Mouse (Mus musculus): Measurements from ENCODE around the gene 4921530L21Rik.

4921530L21Rik gene

DNA sequence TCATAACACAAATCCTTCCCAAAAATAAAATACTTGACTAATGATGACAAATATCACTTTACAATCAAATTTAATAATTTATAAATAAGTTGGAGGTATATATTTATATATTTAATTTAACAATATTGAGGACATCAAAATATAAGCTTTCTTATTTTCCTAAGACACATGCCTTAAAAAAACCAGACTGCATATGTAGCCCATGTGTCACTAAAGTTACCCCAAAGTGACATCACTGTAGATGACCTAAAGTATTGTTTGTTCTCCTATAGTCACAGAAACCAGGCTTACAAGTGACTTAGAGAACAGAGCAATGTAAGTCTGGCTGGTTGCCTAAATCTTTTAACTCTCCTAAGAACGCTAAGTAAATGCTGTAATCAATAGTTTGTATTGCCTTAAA lies at the start of gene 4921530L21Rik:
Gene 4921530L21Rik (plus strand): TSS at position 301 of the 400 bp plus-strand sequence.
- DNase-seq (ENCODE audit: low read depth, low spot score), result no peak

DNA sequence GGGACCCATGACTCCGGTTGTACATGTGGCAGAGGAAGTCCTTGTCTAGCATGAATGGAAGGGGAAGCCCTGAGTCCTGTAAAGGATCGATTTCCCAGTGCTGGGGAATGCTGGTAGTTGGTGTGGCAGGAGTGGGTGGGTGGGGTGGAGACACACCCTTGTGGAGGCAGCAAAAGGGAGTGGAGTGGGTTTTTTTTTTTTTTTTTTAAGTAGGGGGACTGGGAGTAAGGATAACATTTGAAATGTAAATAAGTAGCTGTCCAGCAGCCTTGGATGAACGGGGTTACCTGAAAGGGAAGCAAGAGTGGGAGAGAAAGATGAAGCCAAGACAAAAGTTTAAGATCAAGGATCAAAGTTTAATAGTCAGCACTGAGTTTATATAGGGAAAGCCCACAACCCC lies 47.2 kb upstream of the 4921530L21Rik start:
- no peak for DNase-seq (ENCODE audit: low read depth, low spot score)

DNA sequence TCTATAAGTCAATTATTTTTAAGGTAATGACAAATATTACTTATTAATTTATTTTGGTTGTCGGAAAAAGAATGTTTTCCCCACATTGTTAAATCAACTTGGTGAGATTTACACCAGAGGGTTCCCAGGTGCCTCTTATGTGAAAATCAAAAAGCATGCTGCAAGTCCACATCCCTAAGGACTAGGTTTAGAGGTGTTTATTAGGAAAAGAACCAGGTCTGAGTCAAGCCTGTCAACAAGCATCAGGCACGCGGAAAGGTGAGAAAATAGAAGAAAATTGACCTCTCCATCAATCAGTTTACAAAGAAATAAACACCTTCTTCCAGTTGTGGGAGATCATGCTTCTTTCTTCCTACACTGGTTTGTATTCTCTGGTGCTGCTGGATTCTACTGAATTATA lies 18.1 kb upstream of the 4921530L21Rik start:
- no peak for DNase-seq (ENCODE audit: low read depth, low spot score)

DNA sequence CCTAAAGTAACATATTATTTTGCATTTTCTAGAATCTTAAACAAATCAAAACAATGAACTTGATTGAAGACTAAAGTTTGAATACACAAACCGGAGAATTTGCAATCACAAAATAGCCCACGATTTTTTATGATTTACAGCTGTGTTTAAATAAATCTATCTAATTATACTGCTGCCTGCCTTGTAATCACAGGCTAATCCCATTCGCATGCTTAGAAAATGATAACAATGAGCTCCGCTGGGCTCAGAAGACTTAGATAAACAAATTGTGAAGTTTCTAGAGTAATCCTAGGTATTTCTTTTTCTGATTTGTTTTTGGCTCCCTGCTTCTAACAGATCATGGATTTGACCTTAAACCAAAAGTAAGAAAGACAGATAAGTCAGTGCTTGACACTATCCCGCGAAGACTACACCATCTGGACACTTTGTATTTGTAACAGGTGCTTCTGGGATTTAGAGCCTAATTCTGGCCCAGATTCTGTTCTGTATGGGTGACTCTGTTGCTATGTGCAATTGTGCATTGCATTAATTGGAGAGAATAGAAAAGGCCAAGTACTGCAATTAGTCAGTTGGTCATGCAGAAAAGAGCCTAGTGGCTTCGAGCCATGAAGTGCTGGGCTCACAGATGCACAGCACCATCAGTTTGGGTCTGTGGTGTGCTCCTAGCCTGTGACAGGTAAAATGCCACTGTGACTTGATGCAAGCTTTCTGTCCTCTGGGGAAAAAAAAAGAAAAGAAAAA lies 15.2 kb upstream of the 4921530L21Rik start:
- no peak for DNase-seq (ENCODE audit: low read depth, low spot score)

DNA sequence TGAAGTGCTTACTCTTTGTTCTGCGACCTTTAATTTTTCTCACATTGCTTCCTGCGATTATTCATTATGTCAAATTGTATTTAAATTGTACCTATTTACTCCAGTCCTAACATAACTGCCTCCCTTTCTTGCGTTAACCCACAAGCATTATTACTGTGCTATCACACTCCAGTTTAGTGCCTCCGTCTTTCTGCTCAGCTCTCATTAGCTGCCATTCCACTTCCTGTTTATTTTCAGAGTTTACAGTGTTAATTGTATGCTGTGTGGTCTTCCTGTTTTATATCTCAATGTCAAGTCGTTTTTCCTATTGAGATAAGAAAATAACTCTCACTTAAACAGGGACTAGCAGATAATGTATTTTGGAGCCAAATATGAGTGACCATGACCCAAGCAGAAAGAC lies 9.0 kb upstream of the 4921530L21Rik start:
- DNase-seq (ENCODE audit: low read depth, low spot score), result no peak

DNA sequence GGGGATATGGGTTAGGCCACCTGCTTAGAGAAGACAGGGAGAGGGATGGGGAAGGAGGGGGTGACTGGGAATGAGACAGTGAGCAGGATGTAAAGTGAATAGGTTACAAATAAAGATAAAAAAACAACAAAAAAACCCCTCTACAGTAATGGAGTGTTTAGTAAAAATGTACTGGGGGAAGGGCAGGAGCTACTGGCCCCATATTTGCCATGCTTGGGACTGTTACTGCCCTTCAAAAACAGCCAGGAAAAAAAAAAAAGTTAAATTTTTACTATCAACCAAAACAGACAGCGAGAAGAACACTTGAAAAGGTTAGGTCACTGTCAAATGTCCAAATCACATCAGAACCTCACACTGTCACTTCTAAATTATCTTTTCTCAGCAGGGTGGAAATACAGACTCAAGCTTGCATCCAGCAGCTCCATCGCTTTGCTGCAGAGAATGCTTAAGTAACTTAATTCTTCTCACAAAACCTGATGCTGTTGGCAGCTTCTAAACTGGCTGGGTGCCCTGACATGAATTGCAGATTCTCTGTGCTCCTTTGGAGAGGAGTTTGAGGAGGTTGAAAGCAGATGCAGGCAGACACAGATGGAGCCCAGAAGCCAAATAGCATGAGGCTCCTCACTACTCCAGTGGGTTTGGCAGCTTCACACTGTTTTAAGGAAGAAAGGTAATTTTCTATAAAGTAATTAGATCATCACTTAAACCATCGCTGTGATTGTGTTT lies 4.1 kb upstream of the 4921530L21Rik start:
- no peak for DNase-seq (ENCODE audit: low read depth, low spot score)

DNA sequence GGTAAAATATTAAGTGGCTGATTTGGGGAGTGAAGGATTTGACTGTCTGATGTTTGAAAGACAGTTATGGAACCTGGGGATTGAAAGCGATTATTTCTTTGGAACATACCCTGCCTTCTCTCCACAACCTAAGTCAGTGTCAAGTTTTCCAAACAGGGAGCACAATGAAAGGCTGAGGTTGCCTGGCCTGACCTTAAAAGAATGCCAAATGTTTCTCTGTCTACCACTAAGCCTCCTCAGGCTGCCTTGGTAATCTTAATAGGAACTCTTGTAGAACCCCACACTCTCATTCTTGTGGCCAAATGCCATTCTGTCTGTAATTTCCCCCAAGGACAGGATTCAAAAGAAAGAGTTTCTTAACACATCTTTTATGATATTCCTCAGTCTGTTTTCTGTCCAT lies 3.5 kb upstream of the 4921530L21Rik start:
- no peak for DNase-seq (ENCODE audit: low read depth, low spot score)

DNA sequence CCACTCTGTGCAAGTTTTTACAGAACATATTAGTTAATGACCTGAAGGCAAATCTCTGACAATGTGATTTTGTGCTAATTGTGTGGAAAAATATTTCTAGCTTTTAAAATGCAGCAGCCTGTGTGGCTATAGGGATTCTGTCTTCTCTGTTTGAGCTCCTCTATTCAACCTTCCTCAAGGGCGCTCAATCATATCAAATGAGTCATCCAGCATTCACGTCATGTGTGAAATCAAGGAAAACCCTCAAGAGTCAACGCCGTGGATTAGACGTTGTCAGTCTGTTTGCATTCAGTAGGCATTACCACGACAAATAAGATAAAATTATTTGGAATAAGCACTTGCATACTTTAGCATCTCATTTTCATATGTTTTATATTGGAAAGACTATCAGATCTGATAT lies 18.4 kb downstream of the 4921530L21Rik start:
- DNase-seq (ENCODE audit: low read depth, low spot score), result no peak

DNA sequence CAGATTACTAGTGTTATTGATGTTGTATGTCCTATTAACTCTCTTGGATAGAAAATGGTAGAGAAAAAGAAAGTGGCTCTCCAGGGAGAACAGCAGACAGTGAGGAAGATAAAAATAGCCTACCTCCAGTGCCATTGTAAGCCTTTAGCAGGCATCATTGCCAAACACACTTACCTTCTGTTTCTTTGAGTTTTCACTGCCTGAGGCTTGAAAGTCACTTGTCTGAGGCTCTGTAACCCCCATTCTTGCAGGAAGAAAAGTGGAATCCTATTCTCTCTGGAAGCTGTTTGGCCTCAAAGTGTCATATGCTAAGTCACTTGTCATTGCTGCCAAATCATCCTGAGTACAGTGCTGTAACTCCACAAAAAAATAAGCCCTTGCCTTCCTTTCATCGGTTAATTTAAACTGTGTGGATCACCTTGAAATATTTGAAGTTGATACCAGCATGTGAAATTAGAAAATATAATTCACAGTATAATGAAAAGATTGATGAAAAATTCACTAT lies 23.6 kb downstream of the 4921530L21Rik start:
- no peak for DNase-seq (ENCODE audit: low read depth, low spot score)

DNA sequence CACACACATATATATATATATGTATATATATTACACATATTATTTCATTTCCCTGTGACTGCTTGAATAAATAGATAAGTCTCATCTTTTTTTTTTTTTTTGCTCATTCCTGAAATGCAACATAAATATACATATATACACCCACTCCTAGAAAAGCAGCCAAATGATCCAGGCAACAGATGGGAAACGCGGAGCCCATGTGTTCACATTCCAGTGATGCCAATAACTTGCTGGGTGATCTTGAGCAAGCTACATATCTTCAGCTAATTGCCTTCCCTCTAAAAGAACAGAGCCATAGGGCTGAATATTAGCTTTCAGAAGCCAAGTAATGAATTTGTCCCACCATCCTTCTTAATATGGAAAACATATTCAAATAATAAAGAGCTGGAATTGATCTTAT lies 32.2 kb downstream of the 4921530L21Rik start:
- no peak for DNase-seq (ENCODE audit: low read depth, low spot score)

DNA sequence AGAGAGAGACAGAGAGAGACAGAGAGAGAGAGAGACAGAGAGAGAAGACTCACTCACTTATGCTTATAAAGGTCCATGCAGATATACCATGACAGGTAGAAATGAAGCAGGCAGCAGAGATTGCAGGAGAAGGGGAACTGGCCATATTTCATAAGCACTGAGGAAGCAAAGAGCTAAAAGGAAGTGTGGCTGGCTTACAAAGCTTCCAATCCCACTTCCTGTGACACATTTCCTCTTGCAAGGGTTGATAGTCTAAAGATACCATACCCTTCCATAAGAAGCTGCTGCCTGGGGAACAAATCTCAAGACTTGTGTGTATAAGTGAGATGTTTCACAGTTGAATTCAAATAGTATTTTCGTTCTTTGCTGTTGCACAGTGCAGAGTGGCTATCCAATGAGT lies 45.7 kb downstream of the 4921530L21Rik start:
- DNase-seq (ENCODE audit: low read depth, low spot score), result no peak

DNA sequence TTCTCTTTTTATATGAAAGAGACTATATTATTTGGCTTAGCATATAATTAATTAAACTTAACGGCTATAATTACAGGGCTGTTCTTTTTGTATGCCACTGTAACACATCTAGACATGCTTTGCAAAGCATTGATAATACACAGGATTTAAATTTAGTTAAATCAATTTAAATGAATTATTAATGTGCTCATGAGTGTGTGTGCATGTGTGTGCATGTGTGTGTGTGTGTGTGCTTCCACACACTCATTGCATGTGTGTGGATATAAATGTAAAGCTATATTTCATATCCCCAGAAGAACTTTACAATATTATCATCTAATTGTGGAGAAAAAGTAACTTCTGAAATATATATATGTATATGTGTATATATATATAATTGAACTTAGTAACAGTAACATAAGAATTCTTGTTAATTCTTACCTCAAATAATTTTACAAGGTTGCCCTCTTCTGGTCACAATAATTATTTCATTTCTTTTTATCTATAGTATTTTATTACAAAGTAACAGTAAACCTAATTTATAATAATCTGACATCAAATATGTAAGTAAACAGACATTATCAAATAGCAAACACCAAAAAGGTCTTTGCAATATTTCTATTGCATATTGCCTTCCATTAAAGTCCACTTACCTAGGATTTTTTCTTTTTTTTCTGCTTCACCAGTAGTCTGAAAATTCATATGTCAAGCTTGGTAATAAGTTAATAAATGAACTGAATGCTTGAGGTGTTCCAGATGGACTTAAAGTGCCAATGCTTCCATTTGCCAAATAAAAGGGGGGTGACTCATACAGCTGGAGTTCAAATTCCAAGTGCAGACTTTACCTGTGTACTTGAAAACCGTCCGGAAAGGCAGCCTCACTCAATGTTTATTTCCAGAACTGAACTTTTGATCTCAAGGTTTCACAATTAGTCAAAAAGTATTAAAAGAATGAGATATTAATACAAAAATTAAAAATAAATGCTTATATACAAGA lies 47.0 kb downstream of the 4921530L21Rik start:
- no peak for DNase-seq (ENCODE audit: low read depth, low spot score)
